In genomic region chr9:106354810-106355209, GRCm38 (mm10) we compare ENCODE assay signal across 24 mouse cellular contexts. TPM values are rescaled to one million over a fixed set of nuclear protein-coding genes. Genes with fewer than 3 reads are reported as not detected.
DNase-seq lines count a peak whose midpoint lies in the region; ATAC-seq lines count a peak whose summit lies in the region.
"Had no signal": no experiment of that assay in that cellular context is flagged by ENCODE, and none has a peak within 500 bp of the region (broad histone marks: within the 10 kb centered on the region; RNA-seq: fewer than 3 reads in every experiment).

No protein-coding gene starts in this region.

- no peak for DNase-seq in hindbrain, embryonic 11.5 days (ENCODE audit: low spot score)
- no peak for DNase-seq in limb, embryonic 11.5 days (ENCODE audit: low spot score)
- DNase-seq in ovary, postnatal 10 days (ENCODE audit: low spot score): no peak
- DNase-seq in adrenal gland, adult (ENCODE audit: inconsistent age in 2 of 2, low spot score in 1 of 2): no peak
- DNase-seq in adrenal gland, adult 8-10 months: no peak
- DNase-seq: adrenal gland, postnatal 10 days; cerebellum, adult 8-10 months; cerebellum, postnatal 36 days; embryo, embryonic 11 days; gastrocnemius, postnatal 10 days; heart, postnatal 10 days; kidney, adult 9 months; kidney, postnatal 14 days; retina, postnatal 1 day; right cerebral cortex, postnatal 25 days; spleen, adult 18-20 months had no signal

- H3K4me2 ChIP-seq in hindbrain, embryonic 12.5 days (replicated peaks): no peak overlapping the region
- no peak overlapping the region for H3K4me2 ChIP-seq in hindbrain, embryonic 11.5 days (replicated peaks; ENCODE audit: low read depth, low read length)
- no peak overlapping the region for H3K4me2 ChIP-seq in embryonic facial prominence, embryonic 12.5 days (replicated peaks)
- no peak overlapping the region for H3K4me2 ChIP-seq in limb, embryonic 11.5 days (ENCODE audit: low read depth, severe bottlenecking)
- H3K4me2 ChIP-seq: heart, embryonic 12.5 days; midbrain, embryonic 11.5 days had no signal

- no peaks in the 10 kb centered on the region for H3K27me3 ChIP-seq in hindbrain, embryonic 12.5 days
- no peaks in the 10 kb centered on the region for H3K27me3 ChIP-seq in hindbrain, embryonic 11.5 days (ENCODE audit: control insufficient read depth, insufficient read depth, low read length)
- H3K27me3 ChIP-seq in embryonic facial prominence, embryonic 12.5 days: no peaks in the 10 kb centered on the region
- no peaks in the 10 kb centered on the region for H3K27me3 ChIP-seq in limb, embryonic 11.5 days (ENCODE audit: control insufficient read depth, insufficient read depth, low read length)
- H3K27me3 ChIP-seq: heart, embryonic 12.5 days had no signal

- H3K9me3 ChIP-seq in hindbrain, embryonic 12.5 days (replicated peaks): no peaks in the 10 kb centered on the region
- no peaks in the 10 kb centered on the region for H3K9me3 ChIP-seq in hindbrain, embryonic 11.5 days (ENCODE audit: control insufficient read depth, low read length)
- no peaks in the 10 kb centered on the region for H3K9me3 ChIP-seq in embryonic facial prominence, embryonic 12.5 days
- H3K9me3 ChIP-seq in limb, embryonic 11.5 days (ENCODE audit: control insufficient read depth, low read length): no peaks in the 10 kb centered on the region
- H3K9me3 ChIP-seq: heart, embryonic 12.5 days had no signal

- no peak for ATAC-seq in hindbrain, embryonic 12.5 days (ENCODE audit: low FRiP score)
- ATAC-seq in hindbrain, embryonic 11.5 days (ENCODE audit: low FRiP score): no peak
- ATAC-seq in embryonic facial prominence, embryonic 12.5 days (ENCODE audit: insufficient number of reproducible peaks, insufficient read depth, low FRiP score, low TSS enrichment): no peak
- no peak for ATAC-seq in limb, embryonic 11.5 days (ENCODE audit: insufficient number of reproducible peaks, low FRiP score, low TSS enrichment, low read depth)
- ATAC-seq: forebrain, embryonic 14.5 days; hindbrain, postnatal 0 days; intestine, embryonic 16.5 days had no signal

- peaks cover 26% of the 10 kb centered on the region for H3K4me1 ChIP-seq in hindbrain, embryonic 12.5 days
- H3K4me1 ChIP-seq in hindbrain, embryonic 11.5 days (replicated peaks; ENCODE audit: control insufficient read depth, insufficient read depth, low read length): no peaks in the 10 kb centered on the region
- peaks cover 88% of the 10 kb centered on the region for H3K4me1 ChIP-seq in embryonic facial prominence, embryonic 12.5 days
- peaks cover 76% of the 10 kb centered on the region for H3K4me1 ChIP-seq in limb, embryonic 11.5 days (ENCODE audit: control insufficient read depth, insufficient read depth, low read length)

- WGBS in hindbrain, embryonic 12.5 days: 82% methylated on average over 6 of the region's 6 CpGs
- 81% methylated on average over 6 of the region's 6 CpGs for WGBS in hindbrain, embryonic 11.5 days
- 70% methylated on average over 6 of the region's 6 CpGs for WGBS in embryonic facial prominence, embryonic 12.5 days
- WGBS in limb, embryonic 11.5 days: 75% methylated on average over 6 of the region's 6 CpGs

- H3K27ac ChIP-seq in hindbrain, embryonic 12.5 days: 0 out of 2 replicates have a peak overlapping the region, but pooled peaks have one; percentile 74
- no peak overlapping the region for H3K27ac ChIP-seq in hindbrain, embryonic 11.5 days (ENCODE audit: low read depth, low read length)
- H3K27ac ChIP-seq in embryonic facial prominence, embryonic 12.5 days: peak overlapping the region; percentile 98
- peak overlapping the region; percentile 98 for H3K27ac ChIP-seq in limb, embryonic 11.5 days (replicated peaks; ENCODE audit: low read depth, low read length)
- H3K27ac ChIP-seq: hindbrain, postnatal 0 days had no signal

- H3K4me3 ChIP-seq in hindbrain, embryonic 12.5 days: no peak overlapping the region
- no peak overlapping the region for H3K4me3 ChIP-seq in hindbrain, embryonic 11.5 days (ENCODE audit: low read depth, low read length)
- H3K4me3 ChIP-seq in embryonic facial prominence, embryonic 12.5 days: no peak overlapping the region
- no peak overlapping the region for H3K4me3 ChIP-seq in limb, embryonic 11.5 days (ENCODE audit: low read depth, low read length)
- H3K4me3 ChIP-seq: erythroblast, embryonic 14.5 days; heart, embryonic 12.5 days had no signal

- H3K36me3 ChIP-seq in hindbrain, embryonic 12.5 days: no peaks in the 10 kb centered on the region
- H3K36me3 ChIP-seq in hindbrain, embryonic 11.5 days (ENCODE audit: control insufficient read depth, insufficient read depth, low read length): no peaks in the 10 kb centered on the region
- no peaks in the 10 kb centered on the region for H3K36me3 ChIP-seq in embryonic facial prominence, embryonic 12.5 days
- no peaks in the 10 kb centered on the region; the same call in 1 of the 2 replicates for H3K36me3 ChIP-seq in limb, embryonic 11.5 days (ENCODE audit: control insufficient read depth, insufficient read depth, low read length)
- H3K36me3 ChIP-seq: heart, embryonic 12.5 days had no signal

- no peak overlapping the region for H3K9ac ChIP-seq in hindbrain, embryonic 12.5 days
- no peak overlapping the region for H3K9ac ChIP-seq in hindbrain, embryonic 11.5 days (ENCODE audit: low read depth, low read length)
- H3K9ac ChIP-seq in embryonic facial prominence, embryonic 12.5 days: no peak overlapping the region; the same call in 1 of the 2 replicates
- no peak overlapping the region for H3K9ac ChIP-seq in limb, embryonic 11.5 days (ENCODE audit: low read length)
- H3K9ac ChIP-seq: heart, embryonic 12.5 days had no signal

RNA-seq across cellular contexts. Expression of gene Dusp7, which starts 13.6 kb away (rescaled TPM):
- 25.5 and 26.9 TPM in 2 replicates for polyA plus RNA-seq in hindbrain, embryonic 12.5 days (2016; fragmentation: Nextera tagmentation; extraction: Ambion mirVana)
- 25.0 and 25.8 TPM in 2 replicates for polyA plus RNA-seq in hindbrain, embryonic 11.5 days (2014; fragmentation: Nextera tagmentation; extraction: Ambion mirVana)
- 51.1 and 59.2 TPM in 2 replicates for polyA plus RNA-seq in embryonic facial prominence, embryonic 12.5 days (2016; fragmentation: Nextera tagmentation; extraction: Ambion mirVana)
- polyA plus RNA-seq in limb, embryonic 11.5 days (2014; fragmentation: Nextera tagmentation; extraction: Ambion mirVana): 63.4 and 67.4 TPM in 2 replicates
- 10 to 100 TPM; 13.1 to 22.0 (median 18.4) TPM for total RNA-seq in adrenal gland, adult 8-10 months (2022)
